Mouse (Mus musculus) bone marrow, adult 2 months (tissue): Measurements from ENCODE around the gene Epb41l3.
"Not testable (repeated sequence)": the region's sequence is repeated elsewhere in the genome, so short reads cannot be mapped to it uniquely, and the experiment has no call there.

Source experiments
- CTCF ChIP-seq: fragments of 200-500 bp; IDR thresholded peaks from 2 replicates; pipeline ENCODE4 v1.5.1; 2011; ENCODE audit warnings: low read length, control low read depth; ENCODE audit not compliant: control insufficient read depth, insufficient read depth
- POLR2A ChIP-seq: fragments of 200-500 bp; IDR thresholded peaks from 2 replicates; pipeline ENCODE4 v1.6.1; 2011; ENCODE audit warnings: low read depth, mild to moderate bottlenecking, control low read depth, low read length, borderline replicate concordance; ENCODE audit not compliant: control insufficient read depth

DNA sequence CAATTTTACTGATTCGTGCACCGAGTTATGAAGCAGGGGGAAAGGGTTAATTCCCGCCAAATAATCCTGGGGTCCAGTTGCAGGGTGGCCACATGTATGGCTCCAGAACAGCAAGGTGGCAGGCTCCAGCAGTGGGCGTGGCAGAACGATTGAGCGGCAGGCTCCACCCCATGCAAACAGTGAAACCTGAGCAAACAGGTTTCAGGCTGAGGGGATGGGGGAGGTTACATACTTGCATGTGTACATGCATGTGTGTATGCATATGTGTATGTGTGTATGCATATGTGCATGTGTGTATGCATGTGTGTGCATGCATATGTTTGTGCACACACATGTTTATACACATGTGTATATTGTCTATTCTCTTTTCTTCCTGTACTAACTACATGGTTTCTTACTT is 46.9 kb downstream of the Epb41l3 start:
- TF ChIP-seq CTCF, POLR2A: not testable (repeated sequence)
